Mouse (Mus musculus) hematopoietic stem cell, adult 5-6 weeks (primary cell): ENCODE data around the gene Olfr286. TPM values are rescaled to one million over a fixed set of nuclear protein-coding genes. Genes with fewer than 3 reads are reported as not detected.

Experiments
- ATAC-seq, 2 experiments: fragments of 125-278 bp in 1 of 2; replicated peaks in 1 of 2; 2 replicates each; pipeline ENCODE4 v1.8.0; 2016 to 2017; ENCODE audit warnings: inconsistent platforms in 2 of 2, mild to moderate bottlenecking in 2 of 2, moderate number of reproducible peaks in 2 of 2, low read depth in 1 of 2, moderate TSS enrichment in 1 of 2; ENCODE audit not compliant: low FRiP score in 2 of 2, poor library complexity in 2 of 2, severe bottlenecking in 2 of 2, insufficient read depth in 1 of 2, low TSS enrichment in 1 of 2
- total RNA-seq: library from RNA; stranded (forward); fragments of 172-1452, 232-1000 nt; gene quantifications from 2 replicates; pipeline ENCODE4 v1.2.3, GENCODE M21; 2017

The Olfr286 gene
- total RNA-seq, result not detected in 2 replicates

GRCm38 (mm10) chr15:98234350-98234749 lies at the start of gene Olfr286:
Gene Olfr286 (minus strand): TSS chr15:98234450.
- no peak for ATAC-seq

GRCm38 (mm10) chr15:98257776-98258175 lies 23.5 kb upstream of the Olfr286 start:
- no peak for ATAC-seq

GRCm38 (mm10) chr15:98257193-98257592 lies 22.9 kb upstream of the Olfr286 start, which contains the start of gene H1fnt:
Gene H1fnt (minus strand): TSS chr15:98257293.
- ATAC-seq, result no peak

- ATAC-seq, result no peak
Observed at GRCm38 (mm10) chr15:98256271-98256670, 22.0 kb upstream of the Olfr286 start.

- ATAC-seq, result no peak
Observed at GRCm38 (mm10) chr15:98235442-98235841, 1.2 kb upstream of the Olfr286 start.

- no peak for ATAC-seq
Observed at GRCm38 (mm10) chr15:98226096-98226495, 8.2 kb downstream of the Olfr286 start.

GRCm38 (mm10) chr15:98225610-98226009 lies 8.6 kb downstream of the Olfr286 start:
- ATAC-seq, result no peak

GRCm38 (mm10) chr15:98222377-98222776 lies 11.9 kb downstream of the Olfr286 start:
- ATAC-seq, result no peak

- ATAC-seq, result no peak
Observed at GRCm38 (mm10) chr15:98220877-98221276, 13.4 kb downstream of the Olfr286 start, which contains the start of the genes Gm44579 and Olfr287. Gene Gm44579 (minus strand): TSS chr15:98220977. Gene Olfr287 (minus strand): TSS chr15:98221056.

GRCm38 (mm10) chr15:98214130-98214529 lies 20.1 kb downstream of the Olfr286 start:
- no peak for ATAC-seq

- ATAC-seq, result no peak
Observed at GRCm38 (mm10) chr15:98213336-98213870, 20.8 kb downstream of the Olfr286 start.

GRCm38 (mm10) chr15:98209676-98210075 lies 24.6 kb downstream of the Olfr286 start:
- no peak for ATAC-seq

- no peak for ATAC-seq
Observed at GRCm38 (mm10) chr15:98195442-98195841, 38.8 kb downstream of the Olfr286 start, which contains the start of gene Olfr288. Gene Olfr288 (minus strand): TSS chr15:98195542.

- no peak for ATAC-seq
Observed at GRCm38 (mm10) chr15:98184456-98184855, 49.8 kb downstream of the Olfr286 start.

- no peak for ATAC-seq
Observed at GRCm38 (mm10) chr15:98181856-98182570, 52.2 kb downstream of the Olfr286 start.

- peak; percentile 89 to 98 for ATAC-seq
Observed at GRCm38 (mm10) chr15:98181132-98181711, 53.0 kb downstream of the Olfr286 start.

GRCm38 (mm10) chr15:98180567-98181131 lies 53.6 kb downstream of the Olfr286 start:
- ATAC-seq, result no peak

- ATAC-seq, result no peak
Observed at GRCm38 (mm10) chr15:98177320-98177719, 56.9 kb downstream of the Olfr286 start.
